Mouse (Mus musculus) spleen, embryonic (tissue): ENCODE data around the gene Gm10447.

Source experiments
- CTCF ChIA-PET: fragments of 350-600 bp; sonication (Branson Sonifier 250); formaldehyde crosslinking; loops from one replicate; lab custom pipeline; 2022; lab: Charles Lee

Gene Gm10447

DNA sequence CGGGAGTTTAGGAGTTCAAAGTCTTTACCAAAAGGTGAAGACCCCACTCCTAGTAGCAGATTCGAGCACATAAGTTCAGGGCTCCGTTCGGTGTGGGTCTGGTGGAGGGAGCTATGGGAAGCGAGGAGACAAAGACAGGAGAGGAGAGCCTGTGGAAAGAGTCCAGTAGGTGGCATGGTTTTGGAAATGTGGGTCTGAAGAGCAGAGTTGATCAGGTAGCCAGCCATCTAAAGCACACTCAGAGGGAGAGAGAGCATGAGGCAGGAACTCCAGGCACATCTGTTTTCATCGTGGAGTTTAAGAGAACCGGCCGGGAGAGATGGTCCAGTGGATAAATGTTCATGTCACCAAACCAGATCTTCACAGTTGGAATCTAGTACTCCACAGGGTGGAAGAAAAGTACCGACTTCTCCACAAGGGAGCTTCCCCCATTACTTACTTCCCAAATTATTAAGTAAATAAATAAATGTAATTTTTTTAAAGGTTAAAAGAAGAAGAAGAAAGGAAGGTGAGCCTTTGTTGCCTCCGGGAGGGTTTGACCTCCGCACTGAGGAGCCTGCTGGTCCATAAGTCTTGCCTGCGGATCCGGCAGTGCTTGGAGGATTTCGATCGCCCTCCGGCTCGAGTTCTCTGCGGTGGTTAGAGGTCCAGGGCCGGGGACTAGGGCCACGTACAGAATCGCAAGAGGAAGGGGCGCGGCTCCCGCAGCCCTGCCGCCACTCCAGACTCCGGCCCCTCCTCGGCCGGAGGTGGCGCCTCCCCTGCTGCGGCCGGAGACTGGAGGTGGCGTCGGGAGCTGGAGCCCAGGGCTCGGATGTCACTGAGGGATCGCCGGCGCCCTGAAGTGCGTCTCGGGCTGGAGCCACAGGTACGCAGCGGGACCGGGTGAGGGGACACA is at the start of gene Gm10447, which contains the start of gene Shroom1:
Gene Gm10447, minus strand, starts transcription at position 637 of the 898 bp plus-strand sequence.
Gene Shroom1, plus strand, starts transcription at position 732 of the 898 bp plus-strand sequence.
- CTCF ChIA-PET: interaction anchor here (0.6 kb wide), 1 partner anchor 11 kb away, joined by 14 read pairs; no protein-coding TSS in a partner anchor

DNA sequence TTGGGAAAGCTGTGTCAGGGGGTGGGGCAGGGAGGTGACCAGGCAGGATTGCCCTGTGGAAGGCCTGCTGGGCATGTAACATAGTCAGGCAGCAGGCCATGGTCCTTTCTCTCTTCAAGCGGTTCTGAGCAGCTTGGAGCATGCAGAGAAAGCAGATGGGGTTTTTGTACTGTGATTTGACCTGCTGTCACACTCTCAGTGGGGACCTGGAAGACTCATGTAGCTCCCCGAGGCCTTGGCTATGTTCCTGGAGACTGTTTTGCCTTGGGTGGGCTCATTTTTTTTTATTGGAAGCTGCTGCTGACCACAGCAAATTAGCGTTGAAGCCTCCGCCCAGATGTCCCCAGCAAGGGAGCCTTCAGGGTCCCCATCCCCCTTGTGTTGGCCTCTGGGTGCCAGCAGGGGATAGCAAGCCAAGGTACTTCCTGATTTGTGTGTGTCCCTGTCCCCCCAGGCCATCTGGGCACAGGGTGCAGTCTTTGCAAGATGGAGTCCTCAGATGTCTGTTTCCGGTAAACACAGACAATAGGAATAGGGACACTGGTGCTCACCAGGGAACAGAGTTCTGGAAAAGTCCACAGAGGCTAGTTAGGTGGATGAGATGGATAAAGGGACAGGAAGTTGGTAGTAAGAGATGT is 48.2 kb upstream of the Gm10447 start:
- CTCF ChIA-PET: no interaction called here

DNA sequence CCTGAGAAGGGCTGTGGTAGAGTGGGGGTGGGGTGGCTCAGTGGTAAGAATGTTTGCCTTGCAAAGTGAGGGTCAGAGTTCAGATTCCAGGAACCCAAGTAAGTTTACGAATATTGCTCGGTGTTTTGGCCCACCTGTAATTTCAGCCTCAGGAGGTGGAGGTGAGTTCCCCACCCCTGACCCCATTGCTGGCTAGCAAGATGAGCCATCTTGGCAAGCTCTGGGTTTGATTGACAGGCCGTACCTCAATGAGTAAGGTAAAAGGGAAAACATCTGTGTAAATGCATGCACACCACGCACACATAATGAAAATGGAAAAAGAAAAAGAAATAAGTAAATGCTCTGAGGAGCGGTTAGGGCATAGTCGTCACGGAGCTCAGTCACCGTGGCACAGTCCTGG is 47.5 kb upstream of the Gm10447 start:
- CTCF ChIA-PET: interaction anchor here (0.5 kb wide), 1 partner anchor 177 kb away, joined by 4 read pairs; no protein-coding TSS in a partner anchor

DNA sequence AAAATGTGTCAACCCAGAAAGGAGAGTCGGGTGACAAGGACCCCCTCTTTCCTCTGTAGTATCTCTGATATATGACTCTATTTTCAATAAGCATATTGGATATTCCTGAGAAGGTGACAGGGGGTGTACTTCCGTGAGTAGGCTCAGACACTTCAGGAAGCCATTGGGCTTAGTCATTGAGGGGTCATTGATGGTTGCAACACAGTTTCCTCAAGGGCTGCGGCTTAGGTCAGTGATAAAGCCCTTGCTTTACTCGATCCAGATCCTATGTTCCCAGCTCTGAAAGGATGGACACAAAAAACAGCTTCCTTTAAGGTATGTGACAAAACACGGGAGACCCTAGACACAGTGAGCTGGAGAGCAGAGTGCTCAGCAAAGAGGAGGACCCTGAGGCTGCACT is 46.8 kb upstream of the Gm10447 start:
- CTCF ChIA-PET: no interaction called here

DNA sequence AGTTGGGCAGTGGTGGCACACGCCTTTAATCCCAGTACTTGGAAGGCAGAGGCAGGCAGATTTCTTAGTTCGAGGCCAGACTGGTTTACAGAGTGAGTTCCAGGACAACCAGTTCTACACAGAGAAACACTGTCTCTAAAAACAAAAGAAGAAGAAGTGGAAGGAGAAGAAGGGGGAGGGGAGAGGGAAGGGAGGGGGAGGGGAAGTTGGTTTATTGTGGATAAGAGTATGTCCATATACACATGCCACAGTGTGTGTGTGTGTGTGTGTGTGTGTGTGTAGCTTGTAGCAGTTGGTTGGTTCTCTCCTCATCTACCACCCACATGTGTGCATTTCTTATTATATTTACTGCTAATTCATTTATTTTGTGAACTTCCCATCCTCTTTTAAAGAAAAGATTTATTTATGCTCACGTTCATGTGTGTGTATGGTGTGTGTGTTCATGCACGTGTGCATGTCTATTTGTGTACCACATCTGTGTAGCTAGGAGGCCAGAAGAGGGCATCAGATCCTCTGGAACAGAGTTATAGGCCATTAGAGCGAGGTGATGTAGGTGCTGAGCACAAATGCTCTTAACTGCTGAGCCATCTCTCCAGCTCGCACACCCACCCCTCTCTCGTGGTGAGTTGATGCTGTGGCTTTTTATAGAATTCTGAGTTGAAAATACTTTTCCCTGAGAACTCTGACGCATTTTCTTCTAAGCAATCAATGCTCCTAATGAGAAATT is 45.3 kb upstream of the Gm10447 start:
- CTCF ChIA-PET: no interaction called here

DNA sequence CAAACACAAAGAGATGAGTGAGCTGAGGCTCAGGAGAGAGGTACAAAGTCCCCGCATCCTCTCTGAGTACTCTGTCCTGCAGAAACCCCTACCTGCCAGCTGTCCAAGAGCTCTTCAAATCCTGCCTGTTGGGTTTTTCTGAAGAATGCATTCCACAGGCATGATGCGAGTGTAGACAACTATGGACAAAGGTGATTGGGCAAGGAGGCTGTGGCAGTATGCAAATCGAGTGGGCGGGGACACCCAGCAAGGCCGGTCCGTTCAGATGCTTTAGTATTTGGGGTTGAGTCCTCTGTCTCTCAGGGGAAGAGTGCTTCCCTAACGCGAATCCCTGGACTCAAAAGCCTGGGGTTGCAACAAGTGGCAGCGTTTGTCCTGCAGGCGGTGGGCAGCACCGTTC is 43.7 kb upstream of the Gm10447 start:
- CTCF ChIA-PET: no interaction called here

DNA sequence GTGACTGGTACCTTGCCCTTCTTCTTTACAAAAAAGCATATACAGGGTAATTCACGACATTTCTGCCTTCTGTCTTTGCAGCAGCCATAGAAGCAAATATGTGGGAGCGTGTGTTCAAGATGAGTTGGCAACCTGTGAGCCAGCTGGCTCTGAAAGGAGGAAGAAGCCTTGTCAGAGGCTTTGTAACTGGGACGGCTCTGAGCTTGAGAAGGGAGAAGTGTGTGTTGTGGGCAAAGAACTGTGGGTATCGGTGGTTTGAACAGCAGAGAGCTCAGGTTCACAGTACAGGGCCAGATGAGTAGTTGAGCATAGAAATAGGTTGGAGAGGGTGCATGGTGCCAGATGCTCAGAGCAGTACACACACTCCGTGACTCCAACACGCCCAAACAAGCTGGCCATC is 40.0 kb upstream of the Gm10447 start:
- CTCF ChIA-PET: interaction anchor here (0.7 kb wide), 1 partner anchor 40 kb away, joined by 3 read pairs; no protein-coding TSS in a partner anchor

DNA sequence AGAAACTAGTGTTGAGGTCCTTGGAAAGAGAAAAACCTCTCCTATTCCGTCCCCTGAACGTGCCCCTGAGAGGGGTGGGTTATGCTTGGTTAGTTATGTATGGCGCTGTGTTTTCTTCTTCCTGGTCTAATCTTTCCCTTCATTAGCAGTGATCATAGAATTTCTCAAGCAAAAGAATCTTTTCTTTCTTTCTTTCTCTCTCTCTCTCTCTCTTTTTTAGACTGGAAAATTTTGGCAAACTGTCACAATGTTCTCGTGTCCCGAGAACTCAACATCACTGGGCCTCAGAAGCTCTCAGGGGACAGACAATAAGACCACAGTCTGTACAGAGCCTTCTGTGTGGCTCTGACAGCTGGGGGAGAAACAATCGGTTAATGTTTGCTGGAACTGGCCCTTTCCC is 38.5 kb upstream of the Gm10447 start:
- CTCF ChIA-PET: no interaction called here

DNA sequence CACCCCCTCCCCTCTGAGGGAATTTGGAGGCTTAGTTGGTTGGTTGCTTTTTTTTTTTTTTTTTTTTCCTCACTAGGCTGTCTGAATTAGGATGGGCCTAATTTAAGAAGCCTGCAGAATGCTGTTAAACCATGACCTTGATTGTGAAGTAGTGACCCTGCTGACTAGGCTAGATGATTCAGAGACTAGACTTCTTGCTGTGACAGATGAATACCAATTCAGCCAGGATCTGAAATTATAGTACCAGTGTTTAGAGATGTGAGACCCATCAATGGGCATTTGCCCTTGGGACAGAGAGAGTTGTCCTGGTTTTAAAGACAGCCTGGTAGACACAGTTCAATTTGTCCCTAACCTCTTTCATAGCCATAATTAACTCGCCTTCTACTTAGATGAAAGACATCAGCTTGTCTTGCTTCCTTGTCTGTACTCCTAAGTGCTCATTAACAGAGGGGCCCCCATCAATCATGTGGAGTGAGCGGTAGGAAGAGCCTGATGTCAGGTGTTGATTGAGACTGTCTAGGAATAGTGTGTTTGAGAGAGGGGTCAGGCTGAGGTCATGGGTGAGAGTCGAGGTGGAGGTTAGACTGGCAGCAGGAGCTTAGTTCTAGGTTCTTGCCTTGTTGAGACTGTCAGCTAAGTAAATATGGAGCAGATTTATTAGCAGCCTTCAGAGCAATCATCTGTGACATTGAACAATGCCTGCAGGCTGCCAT is 36.5 kb upstream of the Gm10447 start:
- CTCF ChIA-PET: no interaction called here

DNA sequence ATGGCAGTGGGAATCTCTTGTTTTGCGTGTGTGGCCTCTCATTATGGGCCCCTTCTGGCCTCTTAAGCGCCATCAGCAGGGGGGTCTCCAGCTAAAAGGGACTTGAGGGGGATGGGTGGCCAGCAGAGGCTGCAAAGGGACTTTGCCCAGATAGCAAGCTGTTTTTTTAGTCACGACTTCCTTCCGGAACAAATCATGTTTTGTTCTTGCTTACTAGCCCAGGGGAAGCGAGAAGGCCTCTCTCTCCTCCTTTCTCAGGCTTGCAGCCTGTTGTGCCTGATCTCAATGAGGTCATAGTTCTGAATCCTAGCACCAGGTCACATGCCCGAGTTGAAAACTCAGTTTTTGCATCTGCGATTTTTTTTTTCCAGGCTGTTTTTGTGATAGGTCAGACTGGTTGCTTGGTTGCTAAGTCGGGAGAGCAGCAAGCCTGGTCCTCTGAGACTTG is 35.1 kb upstream of the Gm10447 start:
- CTCF ChIA-PET: no interaction called here

DNA sequence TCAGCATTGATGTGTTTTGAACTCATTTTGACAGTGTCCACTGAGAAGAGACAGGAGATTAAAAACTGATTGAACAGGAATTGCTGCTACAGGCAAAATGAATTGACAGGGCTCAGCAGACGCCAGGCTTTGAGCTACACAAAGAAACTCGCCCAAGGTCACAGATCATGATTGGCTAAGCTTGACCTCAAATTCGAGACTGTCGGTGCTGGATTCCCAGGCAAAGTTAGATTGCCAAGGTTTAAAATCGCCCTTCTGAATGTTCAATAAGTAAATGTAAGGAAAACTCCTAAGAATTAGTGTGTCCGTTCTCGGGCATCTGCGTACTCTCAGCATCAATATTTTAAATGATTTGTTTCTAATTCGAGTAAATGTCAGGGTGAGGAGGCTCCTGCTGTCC is 32.5 kb upstream of the Gm10447 start:
- CTCF ChIA-PET: no interaction called here

DNA sequence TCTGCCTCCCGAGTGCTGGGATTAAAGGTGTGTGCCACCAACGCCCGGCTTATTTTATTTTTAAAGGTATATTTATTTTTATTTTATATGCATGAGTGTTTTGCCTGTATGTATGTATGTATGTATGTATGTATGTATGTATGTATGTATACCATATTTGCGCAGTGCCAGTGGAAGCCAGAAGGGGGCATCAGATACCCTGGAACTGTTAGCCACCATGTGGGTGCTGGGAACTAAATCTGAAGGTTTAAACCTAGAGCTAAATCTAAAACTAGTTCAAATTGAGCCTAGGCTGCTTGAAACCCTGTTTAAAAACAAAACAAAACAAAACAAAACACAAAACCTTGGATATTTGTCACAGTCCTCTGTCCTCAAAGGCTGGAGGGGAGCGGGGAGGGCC is 32.1 kb upstream of the Gm10447 start:
- CTCF ChIA-PET: no interaction called here

DNA sequence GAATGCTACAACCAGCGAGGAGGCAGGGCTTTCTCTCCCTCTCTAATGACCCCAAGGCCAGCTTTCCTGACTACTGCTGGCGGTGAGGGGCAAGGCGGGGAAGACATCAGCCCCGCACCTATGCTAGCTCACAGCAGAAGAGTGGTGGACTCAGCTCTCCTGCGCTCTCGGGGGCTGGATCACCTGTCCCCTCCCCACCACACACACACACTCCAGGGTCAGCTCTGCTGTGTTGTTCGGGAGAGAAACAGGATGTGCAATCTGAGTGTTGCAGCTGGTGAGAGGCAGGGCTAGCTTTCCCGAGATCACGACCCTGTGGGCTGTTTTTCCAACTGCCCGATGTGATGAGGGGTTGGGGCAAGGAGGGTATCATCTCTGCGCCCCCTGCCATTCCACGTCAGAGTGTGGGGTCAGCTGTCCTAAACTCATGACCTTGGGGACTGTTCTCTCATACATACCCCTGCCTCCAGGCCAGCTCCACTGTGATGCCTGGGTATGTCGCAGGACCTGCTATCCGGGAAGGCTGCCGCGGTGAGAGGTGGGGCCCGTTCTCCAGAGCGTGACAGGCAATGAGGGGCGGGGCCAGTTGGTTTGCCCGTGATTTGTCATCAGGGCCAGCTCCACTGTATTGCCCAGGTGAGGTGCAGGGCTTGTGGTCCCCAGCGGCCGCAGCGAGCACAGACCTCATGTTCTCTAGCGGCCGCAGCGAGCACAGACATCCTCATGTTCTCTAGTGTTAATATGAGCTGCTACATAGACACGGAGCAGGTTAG is 30.1 kb upstream of the Gm10447 start:
- CTCF ChIA-PET: no interaction called here

DNA sequence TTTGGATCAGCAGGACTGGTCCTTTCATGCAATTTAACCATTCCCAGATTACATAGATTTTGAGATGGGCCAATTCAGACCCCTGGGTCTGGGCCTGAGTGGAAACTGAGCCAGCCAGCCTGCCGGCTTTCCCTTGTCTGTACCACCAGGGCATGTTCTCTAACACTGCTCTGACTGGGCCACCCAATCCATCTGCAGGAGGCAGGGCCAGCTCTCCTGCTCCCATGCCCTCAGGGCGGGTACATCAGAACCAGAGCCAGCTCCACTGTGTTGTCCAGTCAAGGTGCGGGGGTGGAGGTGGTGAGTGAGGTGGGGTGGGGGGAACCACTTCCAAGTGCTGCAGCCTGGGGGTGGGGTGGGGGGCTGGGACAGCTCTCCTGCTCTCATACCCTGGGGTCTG is 29.4 kb upstream of the Gm10447 start:
- CTCF ChIA-PET: no interaction called here

DNA sequence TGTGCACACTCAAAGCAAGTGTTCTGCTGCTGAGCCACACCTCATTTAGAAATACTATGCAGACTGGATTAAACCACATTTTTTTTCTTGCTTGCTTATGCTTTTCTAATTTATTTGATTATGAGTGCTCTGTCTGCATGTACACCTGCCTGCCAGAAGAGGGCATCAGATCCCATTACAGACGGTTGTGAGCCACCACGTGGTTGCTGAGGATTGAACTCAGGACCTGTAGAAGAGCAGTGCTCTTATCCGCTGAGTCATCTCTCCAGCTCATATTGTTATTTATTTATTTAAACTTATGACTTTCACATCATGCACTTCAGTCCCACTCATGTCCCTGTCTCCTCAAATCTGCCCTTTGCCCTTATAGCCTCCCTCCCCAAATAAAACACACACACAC is 28.8 kb upstream of the Gm10447 start:
- CTCF ChIA-PET: no interaction called here

DNA sequence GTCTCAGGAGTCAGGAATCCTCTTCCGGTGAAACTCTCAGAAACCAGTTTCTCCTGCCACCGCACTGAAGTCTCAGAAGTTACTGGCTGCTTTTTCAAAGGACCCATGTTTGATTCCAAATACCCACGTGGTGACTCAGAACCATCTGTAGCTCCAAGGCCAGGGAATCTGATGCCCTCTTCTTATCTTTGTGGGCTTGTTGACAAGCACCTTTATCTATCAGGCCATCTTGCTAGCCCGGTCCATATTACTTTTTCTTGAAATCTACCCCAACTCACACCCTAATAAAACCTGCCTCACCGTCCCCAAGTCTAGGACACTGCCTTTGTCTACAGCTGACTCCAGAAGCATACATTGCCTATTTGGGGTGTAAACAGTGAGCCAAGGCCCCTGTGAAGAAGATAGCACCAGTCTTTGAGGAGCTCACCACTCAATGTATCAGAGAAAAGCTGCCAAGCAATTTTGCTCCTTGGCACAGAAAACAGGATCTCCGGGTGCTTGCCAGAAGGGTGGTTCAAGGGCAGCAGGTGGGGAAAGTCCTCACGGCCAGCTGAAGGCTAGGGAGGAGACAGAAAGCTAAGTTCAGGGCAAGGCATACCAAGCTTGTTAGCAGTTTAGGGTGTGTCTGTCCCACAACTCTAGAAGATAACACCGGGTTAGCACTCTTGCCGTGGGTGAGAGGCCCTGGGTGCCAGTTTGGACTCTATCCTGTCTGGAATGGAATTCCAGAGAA is 26.4 kb upstream of the Gm10447 start:
- CTCF ChIA-PET: interaction anchor here (0.6 kb wide), 1 partner anchor 79 kb away, joined by 4 read pairs; no protein-coding TSS in a partner anchor

DNA sequence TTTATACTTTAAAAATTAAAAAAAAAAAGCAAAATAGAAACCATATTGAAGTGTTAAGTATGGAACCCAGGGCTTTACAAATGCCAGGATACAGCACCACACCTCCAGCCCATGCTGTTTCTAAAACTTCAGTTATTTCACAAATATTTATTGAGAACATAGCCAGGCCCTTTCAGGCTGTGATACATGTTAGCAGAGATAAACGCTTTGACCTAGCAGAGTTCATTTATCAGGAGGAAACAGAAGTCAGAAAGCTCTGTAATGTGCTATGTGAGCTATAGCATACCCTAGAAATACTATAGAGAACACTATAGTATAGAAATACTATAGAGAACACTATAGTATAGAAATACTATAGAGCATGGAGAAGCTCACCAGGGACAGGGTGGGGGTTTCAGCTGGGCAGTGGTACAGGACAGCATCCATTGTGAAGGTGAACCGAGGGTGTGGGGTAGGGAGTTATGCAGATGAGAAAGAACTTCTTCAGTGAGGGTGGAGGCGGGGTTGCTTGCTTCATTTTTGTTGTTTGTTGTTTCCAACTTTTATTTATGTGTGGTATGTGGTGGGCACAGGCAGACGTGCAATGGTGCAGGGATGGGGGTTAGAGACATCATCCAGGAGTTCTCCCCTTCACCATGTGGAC is 24.3 kb upstream of the Gm10447 start:
- CTCF ChIA-PET: interaction anchor here (0.6 kb wide), 1 partner anchor 763 kb away, joined by 5 read pairs; no protein-coding TSS in a partner anchor

DNA sequence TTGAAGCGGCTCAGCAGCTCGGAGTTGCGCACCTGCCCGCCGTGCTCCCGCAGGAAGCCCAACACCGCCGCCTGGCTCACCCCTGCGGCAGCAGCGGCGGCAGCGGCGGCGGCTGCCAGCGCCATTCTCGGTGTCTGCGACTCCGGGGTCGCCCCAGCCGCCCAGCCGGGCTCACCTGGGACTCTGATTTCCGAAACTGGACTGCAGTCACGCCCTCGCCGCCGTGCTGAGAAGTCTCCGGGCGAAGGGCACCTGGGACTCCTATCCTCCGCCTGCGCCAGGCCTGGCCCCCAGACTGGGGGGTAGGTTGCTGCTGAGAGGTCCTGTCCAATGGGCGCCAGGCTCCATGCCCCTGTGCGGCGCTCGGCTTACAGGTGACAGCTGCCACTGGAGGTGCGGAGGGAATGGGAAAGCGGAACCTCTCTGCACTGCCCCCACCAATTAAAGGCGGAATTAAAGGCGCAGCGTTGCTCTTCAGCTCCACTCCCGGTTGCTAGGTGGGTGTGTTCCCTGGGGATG is 22.9 kb upstream of the Gm10447 start, which contains the start of the genes Gm9945 and Sowaha:
Gene Gm9945, plus strand, starts transcription at position 384 of the 519 bp plus-strand sequence.
Gene Sowaha, minus strand, starts transcription at position 492 of the 519 bp plus-strand sequence.
- CTCF ChIA-PET: no interaction called here
